Mouse (Mus musculus) ES-E14 (cell line): ENCODE results near the gene Pik3ip1. TPM values are rescaled to one million over a fixed set of nuclear protein-coding genes. Genes with fewer than 3 reads are reported as not detected.

Experiments used
- DNase-seq: peaks from one replicate; pipeline ENCODE4 v3.0.0-alpha.2; 2013; ENCODE audit warnings: low read depth, low spot score
- H3K27ac ChIP-seq: 2 replicates; pipeline ENCODE4 v1.5.1; 2012; ENCODE audit warnings: low read depth, mild to moderate bottlenecking, low read length, moderate library complexity, mixed read lengths; ENCODE audit not compliant: poor library complexity, insufficient read depth, severe bottlenecking
- H3K36me3 ChIP-seq: 2 replicates; pipeline ENCODE4 v1.6.1; 2012; ENCODE audit warnings: mild to moderate bottlenecking, low read length, moderate library complexity, mixed read lengths; ENCODE audit not compliant: control insufficient read depth, poor library complexity, insufficient read depth, severe bottlenecking
- H3K4me1 ChIP-seq, 2 experiments: fragments of 150-350 bp in 1 of 2; sonication (generic) in 1 of 2; 2 replicates each; pipeline ENCODE4 v1.6.1; 2012; ENCODE audit warnings: low read length in 2 of 2, mild to moderate bottlenecking in 1 of 2, mixed read lengths in 1 of 2; ENCODE audit not compliant: control insufficient read depth in 2 of 2, insufficient read depth in 2 of 2, poor library complexity in 1 of 2
- H3K4me3 ChIP-seq, 2 experiments: fragments of 150-350 bp in 1 of 2; sonication (generic) in 1 of 2; 2 replicates each; pipeline ENCODE4 v1.5.1; 2012; ENCODE audit warnings: low read length in 2 of 2, low read depth in 1 of 2, mild to moderate bottlenecking in 1 of 2, mixed read lengths in 1 of 2; ENCODE audit not compliant: insufficient read depth in 1 of 2, poor library complexity in 1 of 2, severe bottlenecking in 1 of 2
- H3K9ac ChIP-seq: 2 replicates; pipeline ENCODE4 v1.6.1; 2012; ENCODE audit warnings: low read depth, mild to moderate bottlenecking, low read length, mixed read lengths; ENCODE audit not compliant: poor library complexity, insufficient read depth, severe bottlenecking
- H3K9me3 ChIP-seq: fragments of 150-350 bp; sonication (generic); 2 replicates; pipeline ENCODE4 v1.6.1; 2012; ENCODE audit warnings: low read depth, mild to moderate bottlenecking, low read length; ENCODE audit not compliant: control insufficient read depth, insufficient read depth
- CHD2 ChIP-seq: IDR thresholded peaks from 2 replicates; pipeline ENCODE4 v1.6.1; 2014; ENCODE audit warnings: mild to moderate bottlenecking, low read depth, low read length, inconsistent platforms
- HCFC1 ChIP-seq: IDR thresholded peaks from 2 replicates; pipeline ENCODE4 v1.6.1; 2012; ENCODE audit warnings: low read length, inconsistent platforms, borderline replicate concordance; ENCODE audit not compliant: insufficient read depth
- MAFK ChIP-seq: IDR thresholded peaks from 2 replicates; pipeline ENCODE4 v1.6.1; 2014; ENCODE audit warnings: mild to moderate bottlenecking, low read depth, low read length, inconsistent platforms; ENCODE audit not compliant: insufficient read depth
- ZC3H11A ChIP-seq: IDR thresholded peaks from 2 replicates; pipeline ENCODE4 v1.6.1; 2012; ENCODE audit warnings: low read depth, mild to moderate bottlenecking, inconsistent platforms, low read length, borderline replicate concordance
- ZNF384 ChIP-seq: IDR thresholded peaks from 2 replicates; pipeline ENCODE4 v1.6.1; 2012; ENCODE audit warnings: low read depth, low read length, inconsistent platforms
- in situ Hi-C, 2 experiments: fragments of 600-800 bp; cut with MboI; formaldehyde crosslinking; loops; one replicate each; pipeline ENCODE4 v1.15.1; 2025; ENCODE audit warnings: low sequenced_read_pairs in 2 of 2, inconsistent platforms in 1 of 2; ENCODE audit not compliant: unreplicated experiment in 2 of 2
- total RNA-seq: library from RNA; depleted of rRNA; stranded (reverse); fragments of 300-350 nt; gene quantifications from 2 replicates; pipeline ENCODE4 v1.2.3, GENCODE M21; 2012

Gene Pik3ip1
- total RNA-seq, 1 experiment, result 8.5 TPM

- in situ Hi-C loops, result no loop called here
- H3K4me1 ChIP-seq, result peaks cover 6 to 18% of the 10 kb centered on the region in 2 experiments
- no peak overlapping the region for H3K4me3 ChIP-seq
- H3K9ac ChIP-seq, result no peak overlapping the region
- H3K27ac ChIP-seq, result no peak overlapping the region
- TF ChIP-seq MAFK, result no peak
- TF ChIP-seq HCFC1, result no peak
- TF ChIP-seq CHD2, result no peak
- TF ChIP-seq ZC3H11A, result no peak
- no peak for DNase-seq
- H3K9me3 ChIP-seq, result no peaks in the 10 kb centered on the region
- peaks cover 52% of the 10 kb centered on the region for H3K36me3 ChIP-seq
Measured at GRCm38 (mm10) chr11:3346351-3346750, 16.1 kb downstream of the Pik3ip1 start.

- no peak for TF ChIP-seq ZNF384
- TF ChIP-seq ZC3H11A, result 0 out of 2 replicates have a peak, but pooled peaks have one; percentile 25
- Histone ChIP-seq H3K36me3 (peaks cover 55% of the 10 kb centered on the region), H3K9me3 (no peaks in the 10 kb centered on the region), H3K27ac (peak overlapping the region; percentile 73), H3K9ac (peak overlapping the region; percentile 64; the same call in 1 of the 2 replicates), H3K4me3 (0 out of 4 replicates have a peak overlapping the region, but pooled peaks of 1 of the 2 experiments have one; percentile 5), H3K4me1 (peaks cover 6 to 18% of the 10 kb centered on the region in 2 experiments)
- in situ Hi-C loops, result no loop called here
- peak; percentile 92 for DNase-seq
Measured at GRCm38 (mm10) chr11:3347091-3347834, 17.1 kb downstream of the Pik3ip1 start.

- Histone ChIP-seq H3K27ac (peak overlapping the region; percentile 73), H3K4me3 (no peak overlapping the region), H3K9me3 (no peaks in the 10 kb centered on the region), H3K4me1 (peaks cover 6 to 22% of the 10 kb centered on the region in 2 experiments), H3K9ac (peak overlapping the region; percentile 64; the same call in 1 of the 2 replicates), H3K36me3 (peaks cover 55% of the 10 kb centered on the region)
- no peak for DNase-seq
- in situ Hi-C loops, result no loop called here
- no peak for TF ChIP-seq ZNF384
- no peak for TF ChIP-seq MAFK
- no peak for TF ChIP-seq ZC3H11A
- no peak for TF ChIP-seq CHD2
- no peak for TF ChIP-seq HCFC1
Measured at GRCm38 (mm10) chr11:3347835-3348195, 17.6 kb downstream of the Pik3ip1 start.

GRCm38 (mm10) chr11:3348576-3349342, 18.6 kb downstream of the Pik3ip1 start:
- peak overlapping the region; percentile 73 for H3K27ac ChIP-seq
- TF ChIP-seq ZNF384 (no peak), MAFK (no peak), ZC3H11A (no peak), CHD2 (no peak; the same call in 1 of the 2 replicates), HCFC1 (no peak)
- in situ Hi-C loops, result no loop called here

More at GRCm38 (mm10) chr11:3348576-3349342, 18.6 kb downstream of the Pik3ip1 start:
- peaks cover 51% of the 10 kb centered on the region for H3K36me3 ChIP-seq
- DNase-seq, result peak; percentile 96
- H3K4me3 ChIP-seq, result peak overlapping the region in 1 of 2 experiments; percentile 6; a peak in 2 of 4 replicates
- H3K4me1 ChIP-seq, result peaks cover 6 to 23% of the 10 kb centered on the region in 2 experiments
- H3K9me3 ChIP-seq, result no peaks in the 10 kb centered on the region
- H3K9ac ChIP-seq, result peak overlapping the region; percentile 33; the same call in 1 of the 2 replicates
